Mouse (Mus musculus) gastrocnemius, adult 2 months (tissue): ENCODE measurements around the gene Sbno2. TPM values are rescaled to one million over a fixed set of nuclear protein-coding genes. Genes with fewer than 3 reads are reported as not detected.
"Not testable (repeated sequence)": the region's sequence is repeated elsewhere in the genome, so short reads cannot be mapped to it uniquely, and the experiment has no call there.

Experiments
- DNase-seq: peaks from one replicate; pipeline ENCODE4 v3.0.0; 2022
- H3K27ac ChIP-seq: fragments of 200-600 bp; 2 replicates; pipeline ENCODE4 v1.8.1; 2022; ENCODE audit warnings: mild to moderate bottlenecking
- H3K4me3 ChIP-seq: fragments of 200-600 bp; 2 replicates; pipeline ENCODE4 v1.8.1; 2022; ENCODE audit warnings: mild to moderate bottlenecking, moderate library complexity
- CTCF ChIP-seq: fragments of 200-600 bp; IDR thresholded peaks from 2 replicates; pipeline ENCODE4 v1.8.1; 2022; ENCODE audit warnings: antibody characterized with exemption, mild to moderate bottlenecking, moderate library complexity
- intact Hi-C: fragments of 180-260 bp; cut with DNase I; formaldehyde crosslinking; loops from one replicate; pipeline ENCODE4 v1.15.1; 2025
- total RNA-seq, 2 experiments: library from RNA; stranded (reverse); gene quantifications; 2 replicates each; pipeline ENCODE4 v1.2.3; 2021

Gene Sbno2
- total RNA-seq, 2 experiments from 2014 or later, result 6.2 to 7.1 TPM

- DNase-seq, result no peak
- Histone ChIP-seq H3K27ac (peak within 1 kb of the TSS; percentile 59), H3K4me3 (no peak within 1 kb of the TSS)
- TF ChIP-seq CTCF, result no peak
- intact Hi-C loops, result no loop called here
These were observed 58.3 kb downstream of the Sbno2 start, which contains the start of gene Gpx4 for GRCm38 (mm10) chr10:80047041-80047565. Gene Gpx4 (plus strand): TSS chr10:80047166.

GRCm38 (mm10) chr10:80045766-80046165, 59.6 kb downstream of the Sbno2 start:
- no peak for TF ChIP-seq CTCF
- no peak for DNase-seq
- intact Hi-C loops, result no loop called here
- Histone ChIP-seq H3K4me3 (no peak overlapping the region), H3K27ac (no peak overlapping the region)

- H3K27ac ChIP-seq, H3K4me3 ChIP-seq, DNase-seq, intact Hi-C loops: not testable (repeated sequence)
These were observed 60.0 kb downstream of the Sbno2 start for GRCm38 (mm10) chr10:80045364-80045763.

- no peak for TF ChIP-seq CTCF
- DNase-seq, result no peak
- H3K4me3 ChIP-seq, result no peak overlapping the region
- intact Hi-C loops, result no loop called here
- H3K27ac ChIP-seq, result peak overlapping the region; percentile 28; the same call in 1 of the 2 replicates
These were observed 61.3 kb downstream of the Sbno2 start for GRCm38 (mm10) chr10:80044087-80044486.

GRCm38 (mm10) chr10:80041409-80042060, 63.8 kb downstream of the Sbno2 start:
- intact Hi-C loops, result not testable (repeated sequence)

GRCm38 (mm10) chr10:80039559-80039979, 65.8 kb downstream of the Sbno2 start, which contains the start of gene Polr2e:
Gene Polr2e (minus strand): TSS chr10:80039795.
- H3K4me3 ChIP-seq, result peak within 1 kb of the TSS; percentile 69
- peak; percentile 97 for DNase-seq
- intact Hi-C loops, result loop anchor here (2.0 to 5.0 kb wide), 2 partner anchors 42 to 75 kb away; partner anchors contain the start of genes Abca7 and Stk11
- H3K27ac ChIP-seq, result peak within 1 kb of the TSS; percentile 93
- no peak for TF ChIP-seq CTCF

More at GRCm38 (mm10) chr10:80041409-80042060, 63.8 kb downstream of the Sbno2 start:
- not testable (repeated sequence) for DNase-seq, H3K4me3 ChIP-seq
- peak overlapping the region; percentile 5; the same call in 1 of the 2 replicates for H3K27ac ChIP-seq

GRCm38 (mm10) chr10:80036832-80037231, 68.5 kb downstream of the Sbno2 start:
- no peak for TF ChIP-seq CTCF
- intact Hi-C loops, result loop anchor here (5.0 kb wide), 1 partner anchor 40 kb away; the partner anchor contains the start of gene Abca7
- H3K4me3 ChIP-seq, result peak overlapping the region; percentile 11; the same call in 1 of the 2 replicates
- peak overlapping the region; percentile 81 for H3K27ac ChIP-seq
- DNase-seq, result peak; percentile 57

GRCm38 (mm10) chr10:80035686-80036085, 69.7 kb downstream of the Sbno2 start:
- intact Hi-C loops, result loop anchor here (5.0 kb wide), 1 partner anchor 38 kb away; the partner anchor contains the start of gene Abca7
- TF ChIP-seq CTCF, result no peak
- H3K27ac ChIP-seq, result peak overlapping the region; percentile 81
- DNase-seq, result no peak
- no peak overlapping the region for H3K4me3 ChIP-seq

- no peak for TF ChIP-seq CTCF
- DNase-seq, result no peak
- H3K27ac ChIP-seq, result peak overlapping the region; percentile 81
- intact Hi-C loops, result loop anchor here (5.0 kb wide), 1 partner anchor 38 kb away; the partner anchor contains the start of gene Abca7
- no peak overlapping the region for H3K4me3 ChIP-seq
These were observed 70.2 kb downstream of the Sbno2 start for GRCm38 (mm10) chr10:80035148-80035547.

- peak overlapping the region; percentile 81 for H3K27ac ChIP-seq
- H3K4me3 ChIP-seq, result no peak overlapping the region
- peak; percentile 64 for TF ChIP-seq CTCF
- DNase-seq, result no peak
- intact Hi-C loops, result loop anchor here (5.0 kb wide), 1 partner anchor 99 kb away; no protein-coding TSS in a partner anchor
These were observed 71.6 kb downstream of the Sbno2 start for GRCm38 (mm10) chr10:80033511-80034391.

GRCm38 (mm10) chr10:80032799-80033480, 72.4 kb downstream of the Sbno2 start:
- intact Hi-C loops, result loop anchor here (5.0 kb wide), 1 partner anchor 99 kb away; no protein-coding TSS in a partner anchor
- H3K27ac ChIP-seq, result peak overlapping the region; percentile 81
- DNase-seq, result peak; percentile 63
- H3K4me3 ChIP-seq, result no peak overlapping the region
- TF ChIP-seq CTCF, result no peak

- intact Hi-C loops, result loop anchor here (5.0 kb wide), 1 partner anchor 102 kb away; no protein-coding TSS in a partner anchor
- Histone ChIP-seq H3K4me3 (no peak overlapping the region), H3K27ac (no peak overlapping the region)
- DNase-seq, result no peak
- TF ChIP-seq CTCF, result no peak
These were observed 74.6 kb downstream of the Sbno2 start for GRCm38 (mm10) chr10:80030736-80031135.
